Mouse (Mus musculus) heart, adult 2 months (tissue): ENCODE results near the gene Magel2. TPM values are rescaled to one million over a fixed set of nuclear protein-coding genes. Genes with fewer than 3 reads are reported as not detected.
A peak's percentile ranks its signal among the peaks of the same experiment; 100 is the strongest.

Experiments
- DNase-seq, 2 experiments: peaks; one replicate each; pipeline ENCODE4 v3.0.0; 2021
- H3K27ac ChIP-seq: fragments of 200-600 bp; 2 replicates; pipeline ENCODE4 v1.8.1; 2022
- H3K27me3 ChIP-seq: fragments of 200-500 bp; 2 replicates; pipeline ENCODE4 v1.6.1; 2012; ENCODE audit warnings: mild to moderate bottlenecking, low read length, inconsistent platforms, mixed read lengths; ENCODE audit not compliant: control insufficient read depth, insufficient read depth
- H3K36me3 ChIP-seq: fragments of 200-500 bp; 2 replicates; pipeline ENCODE4 v1.6.1; 2012; ENCODE audit warnings: low read length, inconsistent platforms; ENCODE audit not compliant: control insufficient read depth, insufficient read depth
- H3K4me1 ChIP-seq: fragments of 200-500 bp; 2 replicates; pipeline ENCODE4 v1.6.1; 2011; ENCODE audit warnings: low read length; ENCODE audit not compliant: control insufficient read depth, insufficient read depth
- H3K4me3 ChIP-seq: fragments of 200-600 bp; 2 replicates; pipeline ENCODE4 v1.8.1; 2022
- H3K79me2 ChIP-seq: fragments of 200-500 bp; replicated peaks from 2 replicates; pipeline ENCODE4 v1.6.1; 2012; ENCODE audit warnings: mild to moderate bottlenecking, inconsistent platforms, low read length, moderate library complexity, mixed read lengths; ENCODE audit not compliant: control insufficient read depth, insufficient read depth
- H3K9ac ChIP-seq: fragments of 200-500 bp; 2 replicates; pipeline ENCODE4 v1.6.1; 2012; ENCODE audit warnings: low read depth, mild to moderate bottlenecking, control low read depth, inconsistent platforms, low read length, mixed read lengths
- CTCF ChIP-seq: fragments of 200-600 bp; IDR thresholded peaks from 2 replicates; pipeline ENCODE4 v1.8.1; 2022; ENCODE audit warnings: antibody characterized with exemption, mild to moderate bottlenecking, moderate library complexity
- EP300 ChIP-seq: fragments of 200-500 bp; IDR thresholded peaks from 2 replicates; pipeline ENCODE4 v1.6.1; 2011; ENCODE audit warnings: low read depth, low read length, control low read depth; ENCODE audit not compliant: insufficient read depth
- POLR2A ChIP-seq: fragments of 200-500 bp; IDR thresholded peaks from 2 replicates; pipeline ENCODE4 v1.6.1; 2011; ENCODE audit warnings: mild to moderate bottlenecking, low read depth, low read length, control low read depth; ENCODE audit not compliant: insufficient read depth
- WGBS: fragments of 180-500 bp; shearing (Covaris S2); methylation state at CpG from one replicate; pipeline ENCODE4 v1.1.7; 2018; 5-methylcytosine and 5-hydroxymethylcytosine counted together
- intact Hi-C: fragments of 180-260 bp; cut with DNase I; formaldehyde crosslinking; loops from one replicate; pipeline ENCODE4 v1.15.1; 2025
- polyA plus RNA-seq: library from polyadenylated mRNA; depleted of rRNA; stranded (reverse); fragments of >200 nt; gene quantifications from 2 replicates; pipeline ENCODE4 v1.2.3, GENCODE M21; 2012
- total RNA-seq, 2 experiments: library from RNA; stranded (reverse); gene quantifications; 2 replicates each; pipeline ENCODE4 v1.2.3; 2021

Gene Magel2
- total and polyA plus RNA-seq, 3 experiments = 0.02 TPM; not detected in 2

DNA sequence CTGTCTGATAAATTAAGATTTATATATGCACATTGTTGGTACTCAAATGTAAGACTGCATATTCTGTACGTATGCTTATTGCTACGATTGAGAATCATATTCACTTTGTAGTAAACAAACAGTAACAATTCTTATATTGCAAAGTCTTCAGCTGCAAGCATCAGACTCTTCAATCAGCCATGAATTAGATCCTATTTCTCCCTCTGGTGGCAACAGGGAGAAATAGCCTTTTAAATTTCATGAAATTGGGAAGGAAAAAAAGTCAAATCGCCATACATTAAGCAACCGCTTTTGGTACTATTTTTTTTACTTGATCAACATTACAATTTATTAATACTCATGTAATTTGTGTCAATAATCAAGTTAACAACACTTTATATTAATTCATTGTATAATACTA, 11.5 kb downstream of the Magel2 start:
- no peak for DNase-seq
- no peaks in the 10 kb centered on the region for H3K4me1 ChIP-seq
- H3K4me3 ChIP-seq = no peak overlapping the region
- intact Hi-C loops = no loop called here
- H3K27me3 ChIP-seq = no peaks in the 10 kb centered on the region
- no peak overlapping the region for H3K27ac ChIP-seq
- WGBS = 35% methylated on average over 4 of the region's 4 CpGs
- no peaks in the 10 kb centered on the region for H3K79me2 ChIP-seq
- H3K36me3 ChIP-seq = no peaks in the 10 kb centered on the region
- TF ChIP-seq POLR2A (no peak), CTCF (peak; percentile 51)
- H3K9ac ChIP-seq = no peak overlapping the region

GRCm38 (mm10) chr7:62392202-62392601, 15.4 kb downstream of the Magel2 start:
- no peak overlapping the region for H3K9ac ChIP-seq
- no peak for TF ChIP-seq CTCF
- TF ChIP-seq POLR2A = no peak
- no peak for TF ChIP-seq EP300
- no peaks in the 10 kb centered on the region for H3K36me3 ChIP-seq
- no peaks in the 10 kb centered on the region for H3K4me1 ChIP-seq
- H3K27ac ChIP-seq = no peak overlapping the region
- no peaks in the 10 kb centered on the region for H3K79me2 ChIP-seq
- intact Hi-C loops = no loop called here
- DNase-seq = no peak
- H3K27me3 ChIP-seq = no peaks in the 10 kb centered on the region
- no peak overlapping the region for H3K4me3 ChIP-seq
- WGBS = 38% methylated on average over 1 of the region's 1 CpGs

GRCm38 (mm10) chr7:62406573-62407050, 29.8 kb downstream of the Magel2 start:
- H3K36me3 ChIP-seq = no peaks in the 10 kb centered on the region
- no peaks in the 10 kb centered on the region for H3K79me2 ChIP-seq
- H3K4me1 ChIP-seq = no peaks in the 10 kb centered on the region
- peaks cover 3% of the 10 kb centered on the region for H3K27me3 ChIP-seq
- no peak for DNase-seq
- intact Hi-C loops = no loop called here
- no peak overlapping the region for H3K9ac ChIP-seq
- WGBS = 49% methylated on average over 19 of the region's 19 CpGs
- no peak overlapping the region for H3K27ac ChIP-seq
- TF ChIP-seq POLR2A = no peak
- TF ChIP-seq CTCF = no peak
- TF ChIP-seq EP300 = no peak
- H3K4me3 ChIP-seq = no peak overlapping the region

DNA sequence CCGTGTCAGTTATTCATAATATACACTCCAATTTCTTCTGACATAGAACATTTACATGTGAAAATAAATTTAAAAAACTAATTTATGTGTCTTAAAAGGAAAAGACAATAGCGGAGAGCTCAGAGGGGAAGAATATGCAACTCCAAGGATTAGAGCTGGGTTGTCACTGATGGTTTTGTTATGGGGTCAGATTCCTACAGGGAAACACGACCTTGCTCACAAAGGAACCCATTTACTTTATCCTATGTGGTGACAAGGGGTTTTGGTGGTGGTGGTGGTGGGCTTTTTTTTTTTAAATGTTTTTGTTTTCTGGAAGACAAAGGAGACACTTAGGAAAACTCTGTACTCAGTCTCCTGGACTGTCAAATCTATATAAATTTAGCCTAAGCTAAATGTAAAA, 31.0 kb downstream of the Magel2 start:
- DNase-seq = no peak
- Histone ChIP-seq H3K79me2 (no peaks in the 10 kb centered on the region), H3K9ac (no peak overlapping the region), H3K4me1 (no peaks in the 10 kb centered on the region), H3K4me3 (no peak overlapping the region), H3K36me3 (no peaks in the 10 kb centered on the region), H3K27ac (no peak overlapping the region), H3K27me3 (peaks cover 3% of the 10 kb centered on the region)
- intact Hi-C loops = no loop called here
- WGBS = 54% methylated on average over 3 of the region's 3 CpGs
- TF ChIP-seq EP300 = no peak
- TF ChIP-seq POLR2A = no peak
- TF ChIP-seq CTCF = no peak

DNA sequence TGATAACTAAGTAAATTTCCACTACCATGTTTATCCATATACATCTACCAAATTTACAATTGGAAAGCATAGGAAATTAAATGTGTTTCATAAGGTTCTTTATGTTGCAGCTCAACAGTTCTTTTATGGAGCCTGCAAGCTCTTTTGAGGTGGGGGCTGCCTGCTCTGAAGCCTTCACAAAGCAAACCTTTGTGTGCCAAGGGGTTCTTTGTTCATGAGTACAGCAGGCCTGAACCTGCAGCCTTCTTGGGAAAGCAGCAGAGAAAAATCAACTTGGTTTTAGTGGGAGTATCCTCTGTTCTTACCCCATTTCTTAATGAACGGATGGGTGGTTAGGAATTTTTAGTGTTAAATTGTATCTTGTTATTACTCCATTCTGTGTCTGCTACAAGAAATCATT, 38.4 kb downstream of the Magel2 start:
- TF ChIP-seq CTCF (no peak), EP300 (no peak), POLR2A (no peak)
- no peak for DNase-seq
- Histone ChIP-seq H3K27me3 (no peaks in the 10 kb centered on the region), H3K4me1 (no peaks in the 10 kb centered on the region), H3K4me3 (no peak overlapping the region), H3K9ac (no peak overlapping the region), H3K79me2 (no peaks in the 10 kb centered on the region), H3K36me3 (no peaks in the 10 kb centered on the region), H3K27ac (no peak overlapping the region)
- intact Hi-C loops = no loop called here
- 67% methylated on average over 1 of the region's 1 CpGs for WGBS

- intact Hi-C loops = no loop called here
Observed at GRCm38 (mm10) chr7:62416173-62416572, 39.4 kb downstream of the Magel2 start.

More at GRCm38 (mm10) chr7:62416173-62416572, 39.4 kb downstream of the Magel2 start:
- no peaks in the 10 kb centered on the region for H3K4me1 ChIP-seq
- H3K9ac ChIP-seq = no peak overlapping the region
- DNase-seq = no peak
- H3K27me3 ChIP-seq = no peaks in the 10 kb centered on the region
- H3K27ac ChIP-seq = no peak overlapping the region
- no peaks in the 10 kb centered on the region for H3K36me3 ChIP-seq
- TF ChIP-seq EP300 (no peak), CTCF (no peak), POLR2A (no peak)
- H3K79me2 ChIP-seq = no peaks in the 10 kb centered on the region
- H3K4me3 ChIP-seq = no peak overlapping the region
